Mouse (Mus musculus): ENCODE data around the gene Hook1. TPM values are rescaled to one million over a fixed set of nuclear protein-coding genes. Genes with fewer than 3 reads are reported as not detected.

The Hook1 gene
- 131 TPM for polyA plus RNA-seq (2014; fragmentation: Illumina TruSeq; extraction: RNeasy Lipid Tissue Mini Kit (QIAGEN cat#74804); ENCODE audit: low read depth, low replicate concordance)

DNA sequence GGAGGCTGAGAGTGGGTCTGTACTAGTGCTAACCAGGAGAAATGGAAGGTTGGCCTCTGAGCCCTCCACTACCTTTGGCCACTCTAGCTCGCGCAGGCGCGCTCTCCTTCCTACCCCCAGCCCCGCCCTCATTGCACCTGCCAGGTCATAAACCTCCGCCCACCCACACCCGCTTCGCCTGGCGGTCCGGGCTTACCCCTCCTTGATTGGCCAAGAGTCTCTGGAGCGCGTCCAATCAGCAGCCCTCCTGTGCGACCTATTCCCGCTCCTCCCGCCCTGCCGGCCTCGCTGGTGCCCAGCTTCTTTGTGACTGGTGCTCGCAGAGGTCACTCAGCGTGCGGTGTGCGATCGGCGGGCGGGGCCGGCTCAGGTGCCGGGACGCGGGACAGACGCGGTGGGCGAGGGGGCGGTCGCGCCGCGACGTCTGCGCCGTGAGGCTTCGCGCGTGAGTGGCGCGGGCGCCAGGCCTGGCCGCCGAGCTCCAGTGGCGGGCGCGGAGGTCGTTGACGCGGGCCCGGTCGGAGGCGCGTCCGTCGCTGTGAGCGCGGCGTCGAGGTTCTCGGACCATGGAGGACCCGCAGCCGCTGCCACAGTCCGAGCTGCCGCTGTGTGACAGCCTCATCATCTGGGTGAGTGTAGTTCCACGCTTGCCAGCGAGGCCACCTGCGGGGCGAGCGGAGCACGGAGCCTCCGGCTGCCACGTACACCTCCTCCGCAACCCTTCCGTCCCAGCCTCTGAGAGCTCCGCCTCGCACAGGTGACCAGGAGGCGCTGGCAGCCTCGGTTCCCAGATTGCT lies at the start of gene Hook1:
TSS of gene Hook1 (plus strand) at position 313 of the 797 bp plus-strand sequence.

Other genes with a start within 250 kb of the Hook1 start
- 1.1 TPM for gene Cyp2j13, start 110.3 kb downstream of the Hook1 start, polyA plus RNA-seq (2014; fragmentation: Illumina TruSeq; extraction: RNeasy Lipid Tissue Mini Kit (QIAGEN cat#74804); ENCODE audit: low read depth, low replicate concordance)
- gene Cyp2j12, start 173.9 kb downstream of the Hook1 start, polyA plus RNA-seq (2014; fragmentation: Illumina TruSeq; extraction: RNeasy Lipid Tissue Mini Kit (QIAGEN cat#74804); ENCODE audit: low read depth, low replicate concordance): not detected

Measured in kidney, adult 10 weeks (tissue).